Mouse (Mus musculus): ENCODE results near the gene Ahcyl2. TPM values are rescaled to one million over a fixed set of nuclear protein-coding genes. Genes with fewer than 3 reads are reported as not detected.

Ahcyl2 gene
- total and polyA plus RNA-seq, 2 experiments from 2014 or later, result 16.0 to 66.7 TPM

GRCm38 (mm10) chr6:29820926-29821325 is 53.1 kb downstream of the Ahcyl2 start:
- ATAC-seq (ENCODE audit: low FRiP score) (no peak), DNase-seq (ENCODE audit: low spot score) (no peak)
- Histone ChIP-seq H3K4me3 (ENCODE audit: low read depth, low read length) (no peak overlapping the region), H3K36me3 (ENCODE audit: insufficient read depth, low read length) (peaks cover 2% of the 10 kb centered on the region; the same call in 1 of the 2 replicates), H3K4me1 (ENCODE audit: insufficient read depth, low read length) (no peaks in the 10 kb centered on the region), H3K27ac (ENCODE audit: low read depth, low read length) (no peak overlapping the region), H3K9me3 (ENCODE audit: low read length) (no peaks in the 10 kb centered on the region), H3K9ac (replicated peaks; ENCODE audit: low read length, poor library complexity, severe bottlenecking) (no peak overlapping the region), H3K27me3 (ENCODE audit: insufficient read depth, low read length) (no peaks in the 10 kb centered on the region), H3K4me2 (ENCODE audit: low read depth, low read length, poor library complexity, severe bottlenecking) (no peak overlapping the region)
- 89% methylated on average over 3 of the region's 3 CpGs for WGBS
- TF ChIP-seq CTCF (IDR thresholded peaks at IDR 0.05), result no peak

- Histone ChIP-seq H3K27ac (ENCODE audit: low read depth, low read length) (no peak overlapping the region), H3K9me3 (ENCODE audit: low read length) (no peaks in the 10 kb centered on the region), H3K36me3 (ENCODE audit: insufficient read depth, low read length) (peaks cover 2% of the 10 kb centered on the region; the same call in 1 of the 2 replicates), H3K9ac (replicated peaks; ENCODE audit: low read length, poor library complexity, severe bottlenecking) (no peak overlapping the region), H3K4me3 (ENCODE audit: low read depth, low read length) (no peak overlapping the region), H3K27me3 (ENCODE audit: insufficient read depth, low read length) (no peaks in the 10 kb centered on the region), H3K4me1 (ENCODE audit: insufficient read depth, low read length) (no peaks in the 10 kb centered on the region), H3K4me2 (ENCODE audit: low read depth, low read length, poor library complexity, severe bottlenecking) (no peak overlapping the region)
- TF ChIP-seq CTCF (IDR thresholded peaks at IDR 0.05), result no peak
- DNase-seq (ENCODE audit: low spot score) (no peak), ATAC-seq (ENCODE audit: low FRiP score) (no peak)
- WGBS, result 36% methylated on average over 1 of the region's 1 CpGs
Measured at GRCm38 (mm10) chr6:29821770-29822169, 54.0 kb downstream of the Ahcyl2 start.

GRCm38 (mm10) chr6:29825302-29825701 is 57.5 kb downstream of the Ahcyl2 start:
- no peaks in the 10 kb centered on the region for H3K9me3 ChIP-seq (ENCODE audit: low read length)
- H3K4me1 ChIP-seq (ENCODE audit: insufficient read depth, low read length), result no peaks in the 10 kb centered on the region
- 48% methylated on average over 2 of the region's 2 CpGs for WGBS
- no peak overlapping the region for H3K4me3 ChIP-seq (ENCODE audit: low read depth, low read length)
- TF ChIP-seq CTCF (IDR thresholded peaks at IDR 0.05), result no peak
- H3K27ac ChIP-seq (ENCODE audit: low read depth, low read length), result no peak overlapping the region
- peaks cover 2% of the 10 kb centered on the region; the same call in 1 of the 2 replicates for H3K36me3 ChIP-seq (ENCODE audit: insufficient read depth, low read length)
- no peak overlapping the region for H3K9ac ChIP-seq (replicated peaks; ENCODE audit: low read length, poor library complexity, severe bottlenecking)
- H3K27me3 ChIP-seq (ENCODE audit: insufficient read depth, low read length), result no peaks in the 10 kb centered on the region
- no peak for ATAC-seq (ENCODE audit: low FRiP score)
- no peak overlapping the region for H3K4me2 ChIP-seq (ENCODE audit: low read depth, low read length, poor library complexity, severe bottlenecking)
- no peak for DNase-seq (ENCODE audit: low spot score)

- no peaks in the 10 kb centered on the region for H3K27me3 ChIP-seq (ENCODE audit: insufficient read depth, low read length)
- H3K4me1 ChIP-seq (ENCODE audit: insufficient read depth, low read length), result no peaks in the 10 kb centered on the region
- no peak overlapping the region for H3K4me3 ChIP-seq (ENCODE audit: low read depth, low read length)
- no peak overlapping the region for H3K4me2 ChIP-seq (ENCODE audit: low read depth, low read length, poor library complexity, severe bottlenecking)
- peaks cover 2% of the 10 kb centered on the region; the same call in 1 of the 2 replicates for H3K36me3 ChIP-seq (ENCODE audit: insufficient read depth, low read length)
- ATAC-seq (ENCODE audit: low FRiP score), result no peak
- H3K9ac ChIP-seq (replicated peaks; ENCODE audit: low read length, poor library complexity, severe bottlenecking), result no peak overlapping the region
- H3K9me3 ChIP-seq (ENCODE audit: low read length), result no peaks in the 10 kb centered on the region
- H3K27ac ChIP-seq (ENCODE audit: low read depth, low read length), result no peak overlapping the region
- no peak for DNase-seq (ENCODE audit: low spot score)
- TF ChIP-seq CTCF (IDR thresholded peaks at IDR 0.05), result no peak
- WGBS, result 88% methylated on average over 5 of the region's 5 CpGs
Measured at GRCm38 (mm10) chr6:29827291-29828242, 59.8 kb downstream of the Ahcyl2 start.

- TF ChIP-seq CTCF (IDR thresholded peaks at IDR 0.05), result no peak
Measured at GRCm38 (mm10) chr6:29828574-29829234, 60.9 kb downstream of the Ahcyl2 start.

GRCm38 (mm10) chr6:29832356-29832755 is 64.5 kb downstream of the Ahcyl2 start:
- TF ChIP-seq CTCF (IDR thresholded peaks at IDR 0.05), result no peak
- DNase-seq (ENCODE audit: low spot score), result no peak
- no peak overlapping the region for H3K4me2 ChIP-seq (ENCODE audit: low read depth, low read length, poor library complexity, severe bottlenecking)
- no peak overlapping the region for H3K4me3 ChIP-seq (ENCODE audit: low read depth, low read length)
- no peak for ATAC-seq (ENCODE audit: low FRiP score)
- H3K4me1 ChIP-seq (ENCODE audit: insufficient read depth, low read length), result no peaks in the 10 kb centered on the region
- H3K9me3 ChIP-seq (ENCODE audit: low read length), result no peaks in the 10 kb centered on the region
- 83% methylated on average over 4 of the region's 4 CpGs for WGBS
- H3K9ac ChIP-seq (replicated peaks; ENCODE audit: low read length, poor library complexity, severe bottlenecking), result no peak overlapping the region
- H3K27me3 ChIP-seq (ENCODE audit: insufficient read depth, low read length), result no peaks in the 10 kb centered on the region
- no peaks in the 10 kb centered on the region for H3K36me3 ChIP-seq (ENCODE audit: insufficient read depth, low read length)
- no peak overlapping the region for H3K27ac ChIP-seq (ENCODE audit: low read depth, low read length)

More at GRCm38 (mm10) chr6:29828574-29829234, 60.9 kb downstream of the Ahcyl2 start:
- no peak for ATAC-seq (ENCODE audit: low FRiP score)
- Histone ChIP-seq H3K4me1 (ENCODE audit: insufficient read depth, low read length) (no peaks in the 10 kb centered on the region), H3K27ac (ENCODE audit: low read depth, low read length) (no peak overlapping the region), H3K4me2 (ENCODE audit: low read depth, low read length, poor library complexity, severe bottlenecking) (no peak overlapping the region), H3K27me3 (ENCODE audit: insufficient read depth, low read length) (no peaks in the 10 kb centered on the region), H3K4me3 (ENCODE audit: low read depth, low read length) (no peak overlapping the region), H3K9me3 (ENCODE audit: low read length) (no peaks in the 10 kb centered on the region), H3K9ac (replicated peaks; ENCODE audit: low read length, poor library complexity, severe bottlenecking) (no peak overlapping the region), H3K36me3 (ENCODE audit: insufficient read depth, low read length) (peaks cover 2% of the 10 kb centered on the region; the same call in 1 of the 2 replicates)
- 93% methylated on average over 3 of the region's 3 CpGs for WGBS
- DNase-seq (ENCODE audit: low spot score), result no peak
